Mouse (Mus musculus): Measurements from ENCODE around the gene Spon1. TPM values are rescaled to one million over a fixed set of nuclear protein-coding genes. Genes with fewer than 3 reads are reported as not detected.

Gene Spon1
- polyA plus RNA-seq, 1 experiment from 2014 or later: 30.5 TPM

DNA sequence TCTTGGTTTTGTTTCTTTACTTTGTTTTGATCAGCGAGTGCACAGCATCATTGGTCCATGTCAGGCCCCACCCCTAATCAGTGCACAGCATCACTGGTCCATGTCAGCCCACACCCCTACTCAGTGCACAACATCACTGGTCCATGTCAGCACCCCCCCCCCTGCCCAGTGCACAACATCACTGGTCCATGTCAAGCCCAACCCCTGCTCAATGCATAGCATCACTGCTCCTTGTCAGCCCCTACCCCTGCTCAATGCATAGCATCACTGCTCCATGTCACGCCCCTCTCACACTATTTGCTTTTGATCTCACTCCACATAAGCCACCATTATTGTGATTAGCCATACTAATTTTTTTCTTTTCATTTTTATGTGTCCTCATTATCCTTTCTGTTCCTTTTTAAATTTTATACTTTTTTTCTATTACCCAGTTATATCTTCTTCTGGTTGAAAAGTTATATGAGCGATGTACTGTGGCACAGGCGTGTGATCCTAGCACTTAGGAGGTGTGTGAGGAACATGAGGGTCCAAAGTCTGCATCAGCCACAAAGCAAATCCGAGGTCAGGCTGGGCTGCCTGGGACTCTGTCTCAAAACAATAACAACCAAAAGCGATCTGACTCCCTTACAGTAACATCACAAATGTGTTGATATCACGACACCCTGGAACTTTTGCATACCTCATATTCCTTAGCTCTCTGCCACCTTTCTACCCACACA, 128.3 kb downstream of the Spon1 start:
- Histone ChIP-seq H3K4me3 (ENCODE audit: low read depth, low read length) (no peak overlapping the region), H3K9me3 (ENCODE audit: control insufficient read depth, low read length) (peaks cover 7% of the 10 kb centered on the region; the same call in 1 of the 2 replicates), H3K27me3 (replicated peaks; ENCODE audit: control insufficient read depth, insufficient read depth, low read length) (no peaks in the 10 kb centered on the region), H3K36me3 (ENCODE audit: control insufficient read depth, insufficient read depth, low read length) (no peaks in the 10 kb centered on the region), H3K4me1 (ENCODE audit: control insufficient read depth, insufficient read depth, low read length) (no peaks in the 10 kb centered on the region), H3K9ac (ENCODE audit: low read depth, low read length) (no peak overlapping the region), H3K27ac (replicated peaks; ENCODE audit: low read depth, low read length) (no peak overlapping the region), H3K4me2 (ENCODE audit: low read depth, low read length) (no peak overlapping the region)
- DNase-seq (ENCODE audit: low spot score) (no peak), ATAC-seq (ENCODE audit: low read depth) (no peak)
- 85% methylated on average over 7 of the region's 7 CpGs for WGBS

DNA sequence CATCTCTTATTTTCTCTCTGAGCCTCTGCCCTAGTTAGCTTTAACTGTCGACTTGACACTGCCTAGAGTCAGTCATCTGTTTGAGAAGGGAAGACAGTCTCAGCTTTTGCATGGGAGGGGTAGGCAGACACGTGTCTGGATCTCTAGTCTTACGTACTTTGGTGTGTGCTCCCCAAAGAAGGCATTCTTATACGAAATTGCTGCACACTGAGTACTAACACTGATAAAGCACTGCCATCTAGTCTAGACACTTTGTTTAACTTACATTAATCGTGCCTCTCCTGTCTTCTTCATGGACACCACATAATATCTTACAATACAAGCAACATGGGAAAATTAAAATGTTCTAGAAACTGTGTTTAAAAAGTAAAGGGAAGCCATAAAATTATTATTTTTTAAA, 129.5 kb downstream of the Spon1 start:
- Histone ChIP-seq H3K36me3 (ENCODE audit: control insufficient read depth, insufficient read depth, low read length) (no peaks in the 10 kb centered on the region), H3K4me1 (ENCODE audit: control insufficient read depth, insufficient read depth, low read length) (no peaks in the 10 kb centered on the region), H3K4me3 (ENCODE audit: low read depth, low read length) (no peak overlapping the region), H3K9me3 (ENCODE audit: control insufficient read depth, low read length) (peaks cover 7% of the 10 kb centered on the region; the same call in 1 of the 2 replicates), H3K27ac (replicated peaks; ENCODE audit: low read depth, low read length) (no peak overlapping the region), H3K27me3 (replicated peaks; ENCODE audit: control insufficient read depth, insufficient read depth, low read length) (no peaks in the 10 kb centered on the region), H3K9ac (ENCODE audit: low read depth, low read length) (no peak overlapping the region), H3K4me2 (ENCODE audit: low read depth, low read length) (no peak overlapping the region)
- WGBS: 72% methylated on average over 5 of the region's 5 CpGs
- ATAC-seq (ENCODE audit: low read depth) (no peak), DNase-seq (ENCODE audit: low spot score) (no peak)

DNA sequence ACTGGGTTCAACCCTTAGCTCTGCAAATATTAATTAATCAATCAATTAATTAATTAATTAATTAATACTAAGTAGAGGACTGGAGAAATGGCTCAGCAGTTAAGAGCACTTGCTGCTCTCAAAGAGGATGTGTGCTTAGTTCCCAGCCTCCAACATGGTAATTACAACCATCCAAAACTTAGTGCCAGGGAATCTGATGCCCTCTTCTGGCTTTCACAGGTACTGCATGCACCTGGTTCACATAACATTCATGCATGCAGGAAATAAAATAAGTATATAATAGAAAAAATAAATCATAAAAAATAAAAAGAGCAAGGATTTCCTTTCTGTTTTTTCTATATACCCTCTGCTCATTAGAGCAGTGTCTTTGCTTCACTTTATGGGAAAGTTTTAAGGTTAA, 132.6 kb downstream of the Spon1 start:
- Histone ChIP-seq H3K4me2 (ENCODE audit: low read depth, low read length) (no peak overlapping the region), H3K4me3 (ENCODE audit: low read depth, low read length) (no peak overlapping the region), H3K27me3 (replicated peaks; ENCODE audit: control insufficient read depth, insufficient read depth, low read length) (no peaks in the 10 kb centered on the region), H3K9me3 (ENCODE audit: control insufficient read depth, low read length) (peaks cover 4% of the 10 kb centered on the region; the same call in 1 of the 2 replicates), H3K9ac (ENCODE audit: low read depth, low read length) (no peak overlapping the region), H3K27ac (replicated peaks; ENCODE audit: low read depth, low read length) (no peak overlapping the region), H3K4me1 (ENCODE audit: control insufficient read depth, insufficient read depth, low read length) (no peaks in the 10 kb centered on the region), H3K36me3 (ENCODE audit: control insufficient read depth, insufficient read depth, low read length) (no peaks in the 10 kb centered on the region)
- no peak for ATAC-seq (ENCODE audit: low read depth)
- no peak for DNase-seq (ENCODE audit: low spot score)

DNA sequence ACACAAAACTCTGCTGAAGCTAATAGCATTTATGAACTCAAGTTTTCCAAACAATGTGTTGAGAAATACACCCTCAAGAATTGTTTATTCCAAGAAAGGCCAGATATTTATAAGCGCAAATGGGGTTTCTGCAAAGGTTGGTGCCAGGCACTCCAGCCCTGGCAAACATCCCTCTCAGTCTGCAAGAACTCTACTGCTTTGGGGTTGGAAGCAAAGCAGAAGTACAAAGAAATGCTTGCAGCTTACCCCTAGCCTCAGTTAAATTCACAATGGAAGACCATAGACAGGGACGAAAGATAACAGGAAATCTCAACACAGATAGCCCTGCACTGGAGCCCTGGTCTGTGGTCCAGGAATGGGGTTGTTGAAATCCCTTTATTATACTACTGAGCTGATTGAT, 135.7 kb downstream of the Spon1 start:
- DNase-seq (ENCODE audit: low spot score) (no peak), ATAC-seq (ENCODE audit: low read depth) (no peak)
- Histone ChIP-seq H3K4me2 (ENCODE audit: low read depth, low read length) (no peak overlapping the region), H3K27ac (replicated peaks; ENCODE audit: low read depth, low read length) (peak overlapping the region; percentile 33; the same call in 1 of the 2 replicates), H3K9me3 (ENCODE audit: control insufficient read depth, low read length) (peaks cover 4% of the 10 kb centered on the region; the same call in 1 of the 2 replicates), H3K9ac (ENCODE audit: low read depth, low read length) (no peak overlapping the region), H3K27me3 (replicated peaks; ENCODE audit: control insufficient read depth, insufficient read depth, low read length) (no peaks in the 10 kb centered on the region), H3K4me3 (ENCODE audit: low read depth, low read length) (no peak overlapping the region), H3K36me3 (ENCODE audit: control insufficient read depth, insufficient read depth, low read length) (no peaks in the 10 kb centered on the region), H3K4me1 (ENCODE audit: control insufficient read depth, insufficient read depth, low read length) (no peaks in the 10 kb centered on the region)
- WGBS: 69% methylated on average over 2 of the region's 2 CpGs

DNA sequence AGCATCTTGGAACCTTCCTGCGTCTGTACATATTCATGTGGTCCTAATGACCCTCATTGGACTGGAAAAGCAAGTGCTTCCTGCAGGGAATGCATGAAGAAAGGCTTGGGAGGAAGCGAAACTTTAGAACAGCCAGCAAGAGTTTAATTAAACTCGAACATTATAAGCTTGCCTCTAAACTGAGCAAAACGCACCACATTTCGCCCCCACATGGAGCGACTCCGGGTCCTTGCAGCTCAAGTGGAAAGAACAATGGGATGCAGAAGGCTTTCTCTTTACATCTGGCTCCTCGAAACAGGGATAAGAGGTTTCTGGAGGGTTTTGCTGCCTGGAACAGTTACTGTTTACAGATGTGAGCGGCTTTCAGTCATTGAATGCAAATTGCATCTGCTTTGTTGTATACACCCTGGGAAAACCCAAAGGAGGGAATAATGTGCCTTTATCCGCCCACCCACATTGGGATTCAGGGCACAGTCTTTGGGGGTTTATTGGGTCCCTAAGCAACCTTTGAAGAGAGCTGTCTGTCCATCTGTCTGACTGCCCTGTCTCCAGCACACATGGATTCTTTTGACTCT, 136.2 kb downstream of the Spon1 start:
- no peaks in the 10 kb centered on the region for H3K4me1 ChIP-seq (ENCODE audit: control insufficient read depth, insufficient read depth, low read length)
- H3K27me3 ChIP-seq (replicated peaks; ENCODE audit: control insufficient read depth, insufficient read depth, low read length): no peaks in the 10 kb centered on the region
- no peak overlapping the region for H3K4me3 ChIP-seq (ENCODE audit: low read depth, low read length)
- peak overlapping the region; percentile 33; the same call in 1 of the 2 replicates for H3K27ac ChIP-seq (replicated peaks; ENCODE audit: low read depth, low read length)
- H3K9ac ChIP-seq (ENCODE audit: low read depth, low read length): no peak overlapping the region
- ATAC-seq (ENCODE audit: low read depth) (no peak), DNase-seq (ENCODE audit: low spot score) (peak; percentile 59)
- no peak overlapping the region for H3K4me2 ChIP-seq (ENCODE audit: low read depth, low read length)
- H3K36me3 ChIP-seq (ENCODE audit: control insufficient read depth, insufficient read depth, low read length): no peaks in the 10 kb centered on the region
- 46% methylated on average over 10 of the region's 10 CpGs for WGBS
- H3K9me3 ChIP-seq (ENCODE audit: control insufficient read depth, low read length): peaks cover 4% of the 10 kb centered on the region; the same call in 1 of the 2 replicates

DNA sequence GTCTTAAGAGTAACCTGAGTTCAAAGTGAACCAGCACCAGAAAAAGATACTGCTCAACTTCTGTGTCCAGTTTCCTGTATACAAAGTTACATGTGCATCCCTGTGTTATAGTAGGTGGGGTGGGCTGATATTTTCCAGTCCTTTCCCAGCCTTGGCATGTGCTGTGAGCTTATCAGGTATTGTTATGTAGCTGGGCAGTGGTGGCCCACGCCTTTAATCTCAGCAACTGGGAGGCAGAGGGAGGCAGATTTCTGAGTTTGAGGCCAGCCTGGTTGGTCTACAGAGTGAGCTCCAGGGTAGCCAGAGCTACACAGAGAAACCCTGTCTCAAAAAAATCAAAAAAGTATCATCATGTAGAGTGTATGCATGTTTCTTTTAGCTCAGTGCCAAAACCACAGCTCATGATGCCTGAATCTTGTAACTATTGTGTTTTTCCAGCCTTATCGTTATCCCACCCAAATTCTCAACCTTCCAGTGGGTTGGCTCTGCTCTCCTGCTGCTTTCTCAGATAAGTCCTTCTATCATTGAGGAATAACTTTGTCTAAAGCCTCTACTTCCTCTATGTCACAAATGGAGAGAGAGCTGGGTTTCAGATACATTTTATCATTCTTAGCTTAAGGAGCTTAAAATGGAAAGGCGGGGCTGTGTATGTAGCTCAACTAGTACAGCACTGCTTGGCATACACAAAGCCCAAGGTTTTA, 137.5 kb downstream of the Spon1 start:
- no peaks in the 10 kb centered on the region for H3K4me1 ChIP-seq (ENCODE audit: control insufficient read depth, insufficient read depth, low read length)
- no peak overlapping the region for H3K4me3 ChIP-seq (ENCODE audit: low read depth, low read length)
- no peak overlapping the region for H3K9ac ChIP-seq (ENCODE audit: low read depth, low read length)
- DNase-seq (ENCODE audit: low spot score) (no peak), ATAC-seq (ENCODE audit: low read depth) (no peak)
- peaks cover 2% of the 10 kb centered on the region; the same call in 1 of the 2 replicates for H3K9me3 ChIP-seq (ENCODE audit: control insufficient read depth, low read length)
- no peak overlapping the region for H3K4me2 ChIP-seq (ENCODE audit: low read depth, low read length)
- H3K27me3 ChIP-seq (replicated peaks; ENCODE audit: control insufficient read depth, insufficient read depth, low read length): no peaks in the 10 kb centered on the region
- WGBS: 82% methylated on average over 3 of the region's 3 CpGs
- H3K36me3 ChIP-seq (ENCODE audit: control insufficient read depth, insufficient read depth, low read length): no peaks in the 10 kb centered on the region
- no peak overlapping the region for H3K27ac ChIP-seq (replicated peaks; ENCODE audit: low read depth, low read length)

DNA sequence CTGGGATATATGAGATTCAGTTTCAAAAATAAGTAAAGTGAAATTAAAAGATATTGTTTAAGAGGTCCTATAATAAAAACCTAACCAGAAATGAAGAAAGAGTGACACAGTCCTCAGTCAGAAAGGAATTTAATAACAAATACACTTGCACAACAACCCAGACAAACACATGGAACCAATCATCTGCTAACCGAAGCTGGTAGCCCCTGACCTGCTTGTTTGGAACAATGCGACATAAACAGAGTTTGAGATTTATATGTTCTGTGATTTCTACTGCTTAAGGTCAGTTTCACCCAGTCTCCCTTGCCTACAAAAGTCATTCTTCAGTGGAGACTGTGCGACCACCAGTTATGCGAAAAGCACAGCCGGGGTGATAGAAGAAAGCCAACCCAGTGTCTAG, 138.1 kb downstream of the Spon1 start:
- Histone ChIP-seq H3K36me3 (ENCODE audit: control insufficient read depth, insufficient read depth, low read length) (no peaks in the 10 kb centered on the region), H3K4me1 (ENCODE audit: control insufficient read depth, insufficient read depth, low read length) (no peaks in the 10 kb centered on the region), H3K27ac (replicated peaks; ENCODE audit: low read depth, low read length) (no peak overlapping the region), H3K27me3 (replicated peaks; ENCODE audit: control insufficient read depth, insufficient read depth, low read length) (no peaks in the 10 kb centered on the region), H3K4me3 (ENCODE audit: low read depth, low read length) (no peak overlapping the region), H3K9me3 (ENCODE audit: control insufficient read depth, low read length) (no peaks in the 10 kb centered on the region), H3K9ac (ENCODE audit: low read depth, low read length) (no peak overlapping the region), H3K4me2 (ENCODE audit: low read depth, low read length) (no peak overlapping the region)
- WGBS: 69% methylated on average over 5 of the region's 5 CpGs
- DNase-seq (ENCODE audit: low spot score) (no peak), ATAC-seq (ENCODE audit: low read depth) (no peak)

DNA sequence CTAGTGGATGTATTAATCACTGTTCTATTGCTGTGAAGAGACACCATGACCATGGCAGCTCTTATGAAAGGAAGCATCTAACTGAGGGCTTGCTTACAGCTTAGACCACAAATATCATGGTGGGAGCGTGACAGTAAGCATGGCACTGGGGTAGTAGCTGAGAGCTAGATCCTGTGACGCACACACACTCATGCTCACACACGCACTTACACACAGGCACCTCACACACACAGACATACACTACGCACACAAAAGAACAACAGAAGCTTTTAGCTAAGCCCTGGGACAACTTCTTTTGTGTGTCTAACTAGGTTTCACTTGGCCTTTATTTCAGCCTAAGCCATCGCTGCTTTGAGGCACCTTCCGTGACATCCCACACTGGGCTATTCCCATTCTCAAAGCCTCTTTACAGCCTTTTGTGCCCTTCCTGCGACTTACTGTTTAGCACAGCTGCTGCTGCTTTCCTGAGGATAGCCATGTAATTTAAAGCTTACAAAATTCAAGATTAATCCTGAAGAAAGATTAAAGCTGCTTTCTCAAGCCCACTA, 138.6 kb downstream of the Spon1 start:
- no peak overlapping the region for H3K4me2 ChIP-seq (ENCODE audit: low read depth, low read length)
- H3K9me3 ChIP-seq (ENCODE audit: control insufficient read depth, low read length): no peaks in the 10 kb centered on the region
- no peak overlapping the region for H3K9ac ChIP-seq (ENCODE audit: low read depth, low read length)
- WGBS: 77% methylated on average over 7 of the region's 7 CpGs
- H3K36me3 ChIP-seq (ENCODE audit: control insufficient read depth, insufficient read depth, low read length): no peaks in the 10 kb centered on the region
- no peaks in the 10 kb centered on the region for H3K4me1 ChIP-seq (ENCODE audit: control insufficient read depth, insufficient read depth, low read length)
- no peak; the same call in 1 of the 2 replicates for ATAC-seq (ENCODE audit: low read depth)
- no peak overlapping the region for H3K27ac ChIP-seq (replicated peaks; ENCODE audit: low read depth, low read length)
- no peaks in the 10 kb centered on the region for H3K27me3 ChIP-seq (replicated peaks; ENCODE audit: control insufficient read depth, insufficient read depth, low read length)
- no peak for DNase-seq (ENCODE audit: low spot score)
- H3K4me3 ChIP-seq (ENCODE audit: low read depth, low read length): no peak overlapping the region
